Mouse (Mus musculus) kidney, postnatal 10 days (tissue): Measurements from ENCODE around the gene Tgm2.

Experiments used
- DNase-seq: peaks from one replicate; pipeline ENCODE4 v3.0.0; 2021; ENCODE audit warnings: mixed read lengths

Gene Tgm2

GRCm38 (mm10) chr2:158166628-158167027 lies 20.4 kb upstream of the Tgm2 start:
- peak; percentile 58 for DNase-seq

GRCm38 (mm10) chr2:158165776-158166175 lies 19.5 kb upstream of the Tgm2 start:
- DNase-seq: no peak

GRCm38 (mm10) chr2:158163034-158163433 lies 16.8 kb upstream of the Tgm2 start:
- no peak for DNase-seq

GRCm38 (mm10) chr2:158161761-158162160 lies 15.5 kb upstream of the Tgm2 start:
- no peak for DNase-seq

GRCm38 (mm10) chr2:158159376-158160235 lies 13.4 kb upstream of the Tgm2 start:
- DNase-seq: peak; percentile 52

- DNase-seq: no peak
These were observed 11.4 kb upstream of the Tgm2 start for GRCm38 (mm10) chr2:158157654-158158053.

- DNase-seq: no peak
These were observed 10.3 kb upstream of the Tgm2 start for GRCm38 (mm10) chr2:158156487-158156886.

- no peak for DNase-seq
These were observed 9.4 kb upstream of the Tgm2 start for GRCm38 (mm10) chr2:158155615-158156014.

- no peak for DNase-seq
These were observed 8.9 kb upstream of the Tgm2 start for GRCm38 (mm10) chr2:158155101-158155500.

- DNase-seq: no peak
These were observed 8.4 kb upstream of the Tgm2 start for GRCm38 (mm10) chr2:158154641-158155040.

- DNase-seq: no peak
These were observed 7.6 kb upstream of the Tgm2 start for GRCm38 (mm10) chr2:158153728-158154343.

- no peak for DNase-seq
These were observed 6.6 kb upstream of the Tgm2 start for GRCm38 (mm10) chr2:158152685-158153309.

GRCm38 (mm10) chr2:158151077-158151476 lies 4.8 kb upstream of the Tgm2 start:
- no peak for DNase-seq

GRCm38 (mm10) chr2:158146971-158147370 lies 735 bp upstream of the Tgm2 start:
- DNase-seq: no peak

- no peak for DNase-seq
These were observed 639 bp downstream of the Tgm2 start for GRCm38 (mm10) chr2:158145528-158146065.

- DNase-seq: no peak
These were observed 1.3 kb downstream of the Tgm2 start for GRCm38 (mm10) chr2:158144750-158145527.

GRCm38 (mm10) chr2:158144263-158144662 lies 2.0 kb downstream of the Tgm2 start:
- no peak for DNase-seq

GRCm38 (mm10) chr2:158143816-158144215 lies 2.4 kb downstream of the Tgm2 start:
- DNase-seq: peak; percentile 65

- no peak for DNase-seq
These were observed 3.3 kb downstream of the Tgm2 start for GRCm38 (mm10) chr2:158142981-158143380.

GRCm38 (mm10) chr2:158141690-158142440 lies 4.4 kb downstream of the Tgm2 start:
- no peak for DNase-seq

GRCm38 (mm10) chr2:158141271-158141670 lies 5.0 kb downstream of the Tgm2 start:
- no peak for DNase-seq

- no peak for DNase-seq
These were observed 5.6 kb downstream of the Tgm2 start for GRCm38 (mm10) chr2:158140664-158141063.
